Mouse (Mus musculus) spleen, postnatal 36 days (tissue): Measurements from ENCODE around the gene Men1.

Experiments
- DNase-seq, 2 experiments: peaks; one replicate each; pipeline ENCODE4 v3.0.0; 2022; ENCODE audit warnings: low spot score in 2 of 2, mixed read lengths in 1 of 2

The Men1 gene

GRCm38 (mm10) chr19:6390251-6390650 is 55.5 kb downstream of the Men1 start:
- no peak for DNase-seq
